Mouse (Mus musculus) embryonic fibroblast, embryonic 13.5 days (primary cell): Measurements from ENCODE around the gene Ccdc36.

Source experiments
- CTCF ChIP-seq: IDR thresholded peaks from 2 replicates; pipeline ENCODE4 v1.5.1; 2011; ENCODE audit warnings: mild to moderate bottlenecking, control low read depth, low read length, moderate library complexity, borderline replicate concordance; ENCODE audit not compliant: insufficient read depth
- POLR2A ChIP-seq: IDR thresholded peaks from 2 replicates; pipeline ENCODE4 v1.6.1; 2011; ENCODE audit warnings: low read depth, mild to moderate bottlenecking, control low read depth, low read length, moderate library complexity

DNA sequence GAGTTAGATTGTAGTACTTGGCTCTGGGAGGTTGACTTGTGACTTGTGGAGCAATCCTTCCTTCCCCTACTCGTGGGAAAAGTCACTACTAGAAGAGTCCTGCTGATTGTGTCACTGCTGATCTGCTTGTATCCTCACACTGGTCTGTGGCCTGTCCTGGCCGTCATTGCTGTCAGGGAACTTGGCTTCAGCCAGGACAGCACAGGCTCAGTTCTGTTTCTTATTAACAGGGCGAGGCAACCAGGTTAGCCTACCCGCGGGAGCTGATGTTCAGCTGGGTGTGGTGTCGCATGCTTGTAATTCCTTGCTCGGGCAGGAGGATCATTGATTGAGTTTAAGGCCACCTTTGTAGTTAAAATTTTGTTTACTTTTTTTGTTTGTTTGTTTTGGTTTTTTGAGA, 43.3 kb downstream of the Ccdc36 start:
- TF ChIP-seq CTCF (no peak), POLR2A (no peak)
